Mouse (Mus musculus) kidney, embryonic 15.5 days (tissue): ENCODE results near the gene G3bp1. TPM values are rescaled to one million over a fixed set of nuclear protein-coding genes. Genes with fewer than 3 reads are reported as not detected.

Source experiments
- ATAC-seq: fragments of 200-750 bp; cut with Nextera tagmentation; replicated peaks from 2 replicates; pipeline ENCODE4 v1.8.0; 2017; ENCODE audit warnings: moderate TSS enrichment; ENCODE audit not compliant: low FRiP score
- H3K27ac ChIP-seq: fragments of 300-500 bp; sonication (generic); 2 replicates; pipeline ENCODE4 v1.5.1; 2015; ENCODE audit warnings: mild to moderate bottlenecking, inconsistent platforms
- H3K27me3 ChIP-seq: fragments of 300-500 bp; sonication (generic); 2 replicates; pipeline ENCODE4 v1.6.1; 2015; ENCODE audit warnings: inconsistent platforms
- H3K36me3 ChIP-seq: fragments of 300-500 bp; sonication (generic); 2 replicates; pipeline ENCODE4 v1.6.1; 2015; ENCODE audit warnings: inconsistent platforms
- H3K4me1 ChIP-seq: fragments of 300-500 bp; sonication (generic); 2 replicates; pipeline ENCODE4 v1.6.1; 2015; ENCODE audit warnings: inconsistent platforms
- H3K4me2 ChIP-seq: fragments of 300-500 bp; sonication (generic); 2 replicates; pipeline ENCODE4 v1.6.1; 2015; ENCODE audit warnings: moderate library complexity, mild to moderate bottlenecking, inconsistent platforms
- H3K4me3 ChIP-seq: fragments of 300-500 bp; sonication (generic); replicated peaks from 2 replicates; pipeline ENCODE4 v1.5.1; 2015; ENCODE audit warnings: mild to moderate bottlenecking, inconsistent platforms
- H3K9ac ChIP-seq: fragments of 300-500 bp; sonication (generic); 2 replicates; pipeline ENCODE4 v1.6.1; 2015; ENCODE audit warnings: mild to moderate bottlenecking, inconsistent platforms
- H3K9me3 ChIP-seq: fragments of 300-500 bp; sonication (generic); replicated peaks from 2 replicates; pipeline ENCODE4 v1.6.1; 2016; ENCODE audit warnings: inconsistent platforms
- WGBS: fragments of 180-500 bp; shearing (Covaris S2); methylation state at CpG from one replicate; pipeline ENCODE4 v1.1.7; 2015; ENCODE audit warnings: mixed read lengths; 5-methylcytosine and 5-hydroxymethylcytosine counted together
- microRNA-seq: library from miRNA; unstranded; fragments of <30 nt; microRNA quantifications from one replicate; pipeline ENCODE4, GENCODE M21; 2016
- polyA plus RNA-seq: library from polyadenylated mRNA; unstranded; fragments of >200 nt; fragmentation: Nextera tagmentation; extraction: Ambion mirVana; gene quantifications from 2 replicates; pipeline ENCODE4 v1.2.1, GENCODE M21; 2015

G3bp1 gene
- polyA plus RNA-seq, 1 experiment from 2014 or later: 203 TPM

- Histone ChIP-seq H3K27ac (no peak overlapping the region), H3K36me3 (no peaks in the 10 kb centered on the region), H3K9me3 (no peaks in the 10 kb centered on the region), H3K4me1 (no peaks in the 10 kb centered on the region), H3K4me2 (no peak overlapping the region), H3K9ac (no peak overlapping the region), H3K4me3 (no peak overlapping the region), H3K27me3 (no peaks in the 10 kb centered on the region)
- ATAC-seq: no peak
- WGBS: 50% methylated on average over 5 of the region's 5 CpGs
Measured at GRCm38 (mm10) chr11:55511374-55511773, 41.9 kb downstream of the G3bp1 start.

GRCm38 (mm10) chr11:55517666-55518065 lies 48.2 kb downstream of the G3bp1 start:
- no peak for ATAC-seq
- no peak overlapping the region for H3K9ac ChIP-seq
- H3K4me3 ChIP-seq: no peak overlapping the region
- H3K4me1 ChIP-seq: no peaks in the 10 kb centered on the region
- no peaks in the 10 kb centered on the region for H3K27me3 ChIP-seq
- H3K27ac ChIP-seq: no peak overlapping the region
- no peaks in the 10 kb centered on the region for H3K36me3 ChIP-seq
- H3K4me2 ChIP-seq: no peak overlapping the region
- H3K9me3 ChIP-seq: no peaks in the 10 kb centered on the region
- WGBS: 76% methylated on average over 5 of the region's 5 CpGs

- Histone ChIP-seq H3K9me3 (no peaks in the 10 kb centered on the region), H3K4me3 (no peak overlapping the region), H3K4me2 (no peak overlapping the region), H3K27me3 (no peaks in the 10 kb centered on the region), H3K4me1 (no peaks in the 10 kb centered on the region), H3K36me3 (no peaks in the 10 kb centered on the region), H3K27ac (no peak overlapping the region), H3K9ac (no peak overlapping the region)
- WGBS: 2% methylated on average over 9 of the region's 9 CpGs
- ATAC-seq: 0 out of 2 replicates have a peak, but pooled peaks have one; percentile 33
Measured at GRCm38 (mm10) chr11:55518806-55519674, 49.6 kb downstream of the G3bp1 start.

- ATAC-seq: no peak
- Histone ChIP-seq H3K36me3 (no peaks in the 10 kb centered on the region), H3K4me2 (no peak overlapping the region), H3K9me3 (no peaks in the 10 kb centered on the region), H3K4me3 (no peak overlapping the region), H3K27me3 (no peaks in the 10 kb centered on the region), H3K9ac (no peak overlapping the region), H3K4me1 (peaks cover 7% of the 10 kb centered on the region), H3K27ac (no peak overlapping the region)
- 82% methylated on average over 7 of the region's 7 CpGs for WGBS
Measured at GRCm38 (mm10) chr11:55530741-55531140, 61.3 kb downstream of the G3bp1 start.

- no peaks in the 10 kb centered on the region for H3K9me3 ChIP-seq
- no peak for ATAC-seq
Measured at GRCm38 (mm10) chr11:55533378-55533777, 63.9 kb downstream of the G3bp1 start.

GRCm38 (mm10) chr11:55534766-55535165 lies 65.3 kb downstream of the G3bp1 start:
- Histone ChIP-seq H3K4me3 (no peak overlapping the region), H3K9ac (no peak overlapping the region)

More at GRCm38 (mm10) chr11:55533378-55533777, 63.9 kb downstream of the G3bp1 start:
- 58% methylated on average over 5 of the region's 5 CpGs for WGBS
- H3K4me1 ChIP-seq: peaks cover 7% of the 10 kb centered on the region
- no peak overlapping the region for H3K4me2 ChIP-seq
- H3K36me3 ChIP-seq: no peaks in the 10 kb centered on the region
- H3K9ac ChIP-seq: no peak overlapping the region
- no peaks in the 10 kb centered on the region for H3K27me3 ChIP-seq
- no peak overlapping the region for H3K4me3 ChIP-seq
- H3K27ac ChIP-seq: no peak overlapping the region

GRCm38 (mm10) chr11:55542128-55542527 lies 72.6 kb downstream of the G3bp1 start:
- WGBS: 68% methylated on average over 7 of the region's 7 CpGs
- H3K9ac ChIP-seq: no peak overlapping the region
- ATAC-seq: no peak
- no peaks in the 10 kb centered on the region for H3K9me3 ChIP-seq
- H3K27me3 ChIP-seq: no peaks in the 10 kb centered on the region
- no peak overlapping the region for H3K27ac ChIP-seq
- H3K4me2 ChIP-seq: no peak overlapping the region
- no peaks in the 10 kb centered on the region for H3K36me3 ChIP-seq
- H3K4me1 ChIP-seq: no peaks in the 10 kb centered on the region
- no peak overlapping the region for H3K4me3 ChIP-seq

More at GRCm38 (mm10) chr11:55534766-55535165, 65.3 kb downstream of the G3bp1 start:
- Histone ChIP-seq H3K27me3 (no peaks in the 10 kb centered on the region), H3K27ac (no peak overlapping the region), H3K9me3 (no peaks in the 10 kb centered on the region), H3K4me1 (peaks cover 7% of the 10 kb centered on the region), H3K36me3 (no peaks in the 10 kb centered on the region), H3K4me2 (no peak overlapping the region)
- ATAC-seq: 0 out of 2 replicates have a peak, but pooled peaks have one; percentile 18
- WGBS: 23% methylated on average over 2 of the region's 2 CpGs

GRCm38 (mm10) chr11:55542671-55543070 lies 73.2 kb downstream of the G3bp1 start:
- WGBS: 68% methylated on average over 4 of the region's 4 CpGs
- H3K4me2 ChIP-seq: no peak overlapping the region
- no peak overlapping the region for H3K4me3 ChIP-seq
- no peak overlapping the region for H3K27ac ChIP-seq
- H3K9me3 ChIP-seq: no peaks in the 10 kb centered on the region
- no peaks in the 10 kb centered on the region for H3K27me3 ChIP-seq
- H3K4me1 ChIP-seq: no peaks in the 10 kb centered on the region
- H3K36me3 ChIP-seq: no peaks in the 10 kb centered on the region
- ATAC-seq: no peak
- no peak overlapping the region for H3K9ac ChIP-seq

GRCm38 (mm10) chr11:55545690-55546089 lies 76.2 kb downstream of the G3bp1 start:
- Histone ChIP-seq H3K36me3 (no peaks in the 10 kb centered on the region), H3K27ac (no peak overlapping the region), H3K9me3 (no peaks in the 10 kb centered on the region), H3K9ac (no peak overlapping the region), H3K4me3 (no peak overlapping the region), H3K4me1 (no peaks in the 10 kb centered on the region), H3K27me3 (no peaks in the 10 kb centered on the region), H3K4me2 (no peak overlapping the region)
- 74% methylated on average over 1 of the region's 1 CpGs for WGBS
- no peak for ATAC-seq

Small RNAs within 50 kb of the gene (microRNA-seq; reads per million reads assigned to microRNA genes)
- gene Mir7652: not detected

Other genes with a start within 250 kb of the G3bp1 start
- gene Fat2, start 133.1 kb upstream of the G3bp1 start, polyA plus RNA-seq: 0.08 and 0.10 TPM in 2 replicates
- gene Sparc, start 46.5 kb upstream of the G3bp1 start, polyA plus RNA-seq: 1,364 and 1,510 TPM in 2 replicates
- gene Atox1, start 8.4 kb upstream of the G3bp1 start, polyA plus RNA-seq: 402 and 413 TPM in 2 replicates
- gene Glra1, start 138.5 kb downstream of the G3bp1 start, polyA plus RNA-seq: not detected in 2 replicates